Mouse (Mus musculus): Measurements from ENCODE around the gene Aplnr.

Aplnr gene

GRCm38 (mm10) chr2:85136089-85136488 lies at the start of gene Aplnr:
Gene Aplnr, plus strand, starts transcription at chr2:85136225.
- DNase-seq (ENCODE audit: low spot score) = no peak

- peak; percentile 24 for DNase-seq (ENCODE audit: low spot score)
Observed at GRCm38 (mm10) chr2:85088716-85089646, 47.0 kb upstream of the Aplnr start.

GRCm38 (mm10) chr2:85091325-85091724 lies 44.7 kb upstream of the Aplnr start:
- DNase-seq (ENCODE audit: low spot score) = no peak

GRCm38 (mm10) chr2:85093376-85093775 lies 42.6 kb upstream of the Aplnr start:
- no peak for DNase-seq (ENCODE audit: low spot score)

DNA sequence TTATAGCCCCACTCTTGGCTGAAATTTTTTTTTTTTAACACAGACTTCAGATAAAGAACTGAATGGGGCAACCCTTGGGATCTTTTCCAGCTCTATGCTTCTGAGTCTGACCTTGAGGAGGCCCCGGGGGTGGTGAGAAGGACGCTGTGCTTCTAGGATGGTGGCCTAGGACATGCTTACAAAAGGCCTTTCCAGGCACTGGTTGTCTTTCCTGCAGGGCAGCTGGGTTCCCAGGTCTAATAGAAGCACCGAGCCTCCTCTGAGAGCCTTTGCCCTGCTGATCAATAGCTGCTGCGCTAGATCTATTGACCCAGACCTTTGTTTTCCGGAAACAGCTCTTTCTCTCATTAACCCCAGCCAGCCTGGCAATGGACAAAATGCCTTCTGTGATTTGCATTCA lies 40.1 kb upstream of the Aplnr start:
- DNase-seq (ENCODE audit: low spot score) = peak; percentile 69

GRCm38 (mm10) chr2:85098014-85098413 lies 38.0 kb upstream of the Aplnr start:
- DNase-seq (ENCODE audit: low spot score) = no peak

DNA sequence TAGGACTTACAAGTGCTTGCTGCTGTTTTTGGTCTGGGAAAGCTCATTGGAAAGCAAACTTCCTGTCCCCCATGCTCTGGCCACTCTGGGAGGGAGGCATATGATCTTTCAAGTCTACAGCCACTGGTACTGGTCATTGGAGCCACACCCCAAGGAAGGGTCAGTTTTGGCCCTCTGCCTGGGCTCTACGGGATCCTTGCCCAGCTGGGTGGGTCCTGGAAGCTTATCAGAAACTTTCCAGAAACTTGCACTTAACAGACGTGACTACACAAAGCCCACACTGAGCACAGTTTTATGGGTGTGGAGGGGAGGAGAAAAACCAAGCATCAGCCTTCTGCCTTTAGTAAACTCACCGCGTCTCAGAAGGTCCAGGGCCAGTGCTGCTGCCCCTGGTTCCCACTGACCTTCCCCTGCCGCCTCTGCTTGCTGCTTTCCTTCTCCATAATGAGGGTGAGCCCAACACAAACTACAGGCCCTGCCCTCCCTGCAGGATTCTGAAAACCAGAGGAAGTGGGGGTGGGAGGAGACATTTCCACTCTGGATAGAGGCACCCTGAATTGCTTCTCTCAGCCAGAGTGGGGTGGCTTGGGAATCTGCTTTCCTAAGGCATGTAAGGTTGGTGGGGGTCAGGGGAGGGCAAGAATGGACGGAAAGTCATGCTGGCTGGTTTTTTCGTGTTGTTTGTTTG lies 37.1 kb upstream of the Aplnr start:
- peak; percentile 30 for DNase-seq (ENCODE audit: low spot score)

DNA sequence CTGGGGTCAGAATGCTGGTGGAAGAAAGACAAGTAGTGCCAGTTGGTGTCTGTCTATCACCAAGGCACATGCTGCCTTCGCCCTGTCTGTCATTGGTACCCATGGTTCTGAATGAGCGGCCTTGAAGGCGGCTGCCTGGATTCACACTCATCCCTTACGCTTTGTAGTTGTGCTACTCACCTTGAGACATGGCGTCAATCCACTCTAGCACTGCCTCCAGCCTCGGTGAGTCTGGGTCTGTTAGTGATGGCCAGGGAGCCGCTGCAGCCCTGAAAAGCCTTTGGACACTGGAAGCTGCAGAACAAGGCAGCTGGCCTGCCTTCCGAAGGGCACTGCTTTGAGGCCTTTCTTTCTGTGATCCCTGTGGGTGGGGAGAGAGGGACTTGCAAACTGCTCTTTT lies 32.8 kb upstream of the Aplnr start:
- DNase-seq (ENCODE audit: low spot score) = no peak

- no peak for DNase-seq (ENCODE audit: low spot score)
Observed at GRCm38 (mm10) chr2:85105426-85106013, 30.5 kb upstream of the Aplnr start.

DNA sequence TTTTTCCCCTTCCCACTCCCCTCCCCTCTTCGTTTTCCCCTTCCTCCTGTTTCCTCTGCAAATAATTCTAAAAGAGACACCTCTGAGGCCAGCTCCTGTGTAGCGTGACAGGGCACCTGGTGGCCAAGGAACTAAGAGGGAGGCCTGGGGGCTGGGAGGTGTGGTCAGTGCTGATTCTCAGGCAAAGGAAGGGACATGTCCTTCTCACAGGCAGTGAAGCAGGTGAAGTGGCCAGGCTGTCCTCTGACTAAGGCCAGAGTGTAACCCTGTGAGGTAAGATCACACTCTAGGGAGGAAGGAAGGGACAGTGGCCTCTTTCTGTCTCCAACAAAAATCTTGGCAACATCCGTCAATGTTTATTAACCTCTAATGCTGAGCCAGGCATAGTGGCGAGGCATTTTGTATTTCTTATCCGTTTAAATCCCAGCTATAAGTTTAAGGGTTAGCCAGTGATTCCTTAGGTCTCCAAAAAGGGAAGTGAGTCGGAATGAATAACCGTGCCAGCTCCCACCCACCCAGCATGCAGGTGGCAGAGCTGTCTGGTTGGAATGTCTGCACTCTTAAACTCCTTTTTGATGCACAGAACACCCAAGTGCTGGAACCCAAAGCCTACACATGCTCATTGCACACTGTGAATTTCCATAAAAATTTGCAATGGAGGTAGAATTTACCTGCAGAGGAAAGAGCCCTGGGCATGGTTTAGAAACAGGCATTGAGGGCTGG lies 29.8 kb upstream of the Aplnr start:
- DNase-seq (ENCODE audit: low spot score) = no peak

GRCm38 (mm10) chr2:85106941-85107340 lies 29.1 kb upstream of the Aplnr start:
- no peak for DNase-seq (ENCODE audit: low spot score)

DNA sequence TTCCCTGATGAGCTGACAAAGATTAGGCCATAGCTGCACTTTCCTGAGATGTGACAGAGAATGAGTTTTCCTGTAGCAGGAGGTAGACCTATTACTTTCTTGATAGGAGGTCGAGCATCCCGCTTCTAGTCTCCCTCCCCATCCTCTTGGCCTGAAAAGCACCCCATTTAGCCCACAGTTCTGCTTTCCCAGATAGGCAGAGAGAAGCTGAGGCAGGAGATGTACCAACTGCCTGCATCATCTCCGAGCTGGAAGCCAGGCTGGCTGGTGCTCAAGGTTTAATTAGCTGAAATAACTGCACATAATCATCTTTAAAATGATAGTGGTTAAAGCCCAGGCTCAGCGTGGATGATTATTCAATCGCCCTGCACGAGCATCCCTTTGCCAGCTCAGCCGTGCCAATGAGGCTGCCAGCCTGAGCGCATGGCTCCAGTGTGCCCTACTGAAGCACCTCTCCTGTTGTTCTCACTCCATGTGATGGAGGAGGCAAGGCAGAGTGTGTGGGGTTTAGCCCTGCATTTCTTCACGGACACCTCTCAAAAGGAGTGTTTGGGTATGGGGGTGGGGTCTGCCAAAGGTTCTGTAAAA lies 25.6 kb upstream of the Aplnr start:
- DNase-seq (ENCODE audit: low spot score) = no peak

GRCm38 (mm10) chr2:85123187-85123868 lies 12.7 kb upstream of the Aplnr start:
- no peak for DNase-seq (ENCODE audit: low spot score)

- DNase-seq (ENCODE audit: low spot score) = no peak
Observed at GRCm38 (mm10) chr2:85123869-85124535, 12.0 kb upstream of the Aplnr start.

DNA sequence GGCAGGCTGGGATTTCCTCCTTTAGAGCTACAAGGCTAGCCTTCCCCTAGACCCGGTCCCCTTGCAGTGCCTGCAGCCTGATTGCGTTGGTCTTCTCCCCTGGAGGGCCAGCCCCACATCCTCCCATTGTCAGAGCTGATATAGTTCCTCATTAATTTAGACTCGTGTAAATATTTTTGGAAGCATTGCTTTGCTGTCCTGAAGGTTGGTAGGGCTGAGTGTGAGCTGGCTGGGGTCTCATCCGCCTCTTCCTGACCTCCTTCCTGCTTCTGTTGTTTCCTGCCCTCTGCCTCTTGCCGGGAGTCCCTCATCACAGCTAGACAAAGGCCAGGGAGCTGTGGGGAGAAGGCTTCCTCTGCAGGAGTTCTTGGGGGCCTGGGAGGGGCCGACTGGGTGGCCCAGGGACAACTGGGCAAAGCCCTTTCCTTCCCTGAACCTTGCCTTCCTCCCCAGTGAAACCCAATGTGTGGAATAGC lies 6.5 kb upstream of the Aplnr start:
- DNase-seq (ENCODE audit: low spot score) = no peak

DNA sequence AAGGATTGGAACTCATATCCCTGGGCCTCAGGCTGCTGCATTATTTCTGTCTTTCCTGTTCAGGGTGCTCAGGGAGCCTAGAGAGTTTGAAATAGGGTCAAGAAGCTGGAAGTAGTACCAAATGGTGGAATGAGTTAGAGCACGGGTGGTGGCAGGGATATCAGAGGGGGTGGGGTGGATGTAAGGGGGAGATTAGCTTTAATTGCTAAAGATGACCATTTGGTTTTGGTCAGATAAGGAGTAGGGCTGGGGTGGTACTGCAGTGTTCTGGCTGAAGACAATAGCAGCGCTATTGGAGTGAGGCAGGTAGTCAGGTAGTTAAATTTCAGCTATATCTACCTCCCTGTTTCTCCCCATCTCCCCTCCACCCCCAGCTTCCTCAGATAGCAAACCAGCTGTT lies 4.8 kb upstream of the Aplnr start:
- no peak for DNase-seq (ENCODE audit: low spot score)

DNA sequence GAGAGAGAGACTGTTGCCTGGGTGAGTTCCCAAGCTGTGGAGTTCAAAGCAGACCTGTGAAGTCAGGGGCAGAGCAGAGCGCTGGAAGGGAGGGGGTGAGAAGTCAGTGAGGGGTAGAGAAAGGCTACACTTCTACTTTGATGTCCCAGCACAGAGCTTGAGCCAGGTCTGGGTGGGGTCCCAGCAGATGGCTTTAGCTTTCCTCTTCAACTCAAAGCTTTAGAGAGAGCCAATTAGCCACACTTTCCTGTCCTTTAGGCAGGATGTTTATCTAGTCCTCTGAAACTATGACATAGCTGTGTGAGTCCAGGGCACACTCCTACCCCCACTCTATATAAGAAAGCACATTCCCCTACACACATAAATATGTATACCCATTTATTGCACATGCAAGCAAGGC lies 4.3 kb upstream of the Aplnr start:
- DNase-seq (ENCODE audit: low spot score) = no peak

DNA sequence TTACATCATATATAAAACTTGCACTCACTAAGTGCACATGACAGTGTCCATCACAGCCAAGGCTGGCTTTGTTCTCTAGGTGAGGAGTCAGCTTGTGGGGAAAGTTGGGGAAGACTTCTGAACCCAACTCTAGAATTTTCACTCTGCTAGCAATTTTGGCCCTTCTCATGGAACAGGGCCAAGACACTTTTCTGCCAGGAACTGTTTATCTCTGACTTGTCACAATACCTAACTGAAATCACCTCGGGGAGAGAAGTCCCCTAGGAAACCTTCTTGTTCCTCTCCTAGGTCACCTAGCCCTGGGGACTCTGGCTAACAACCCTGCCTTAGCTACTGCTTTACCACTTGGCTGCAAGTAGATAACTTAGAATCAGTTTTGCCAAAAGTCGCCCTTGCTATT lies 3.8 kb upstream of the Aplnr start:
- DNase-seq (ENCODE audit: low spot score) = no peak

DNA sequence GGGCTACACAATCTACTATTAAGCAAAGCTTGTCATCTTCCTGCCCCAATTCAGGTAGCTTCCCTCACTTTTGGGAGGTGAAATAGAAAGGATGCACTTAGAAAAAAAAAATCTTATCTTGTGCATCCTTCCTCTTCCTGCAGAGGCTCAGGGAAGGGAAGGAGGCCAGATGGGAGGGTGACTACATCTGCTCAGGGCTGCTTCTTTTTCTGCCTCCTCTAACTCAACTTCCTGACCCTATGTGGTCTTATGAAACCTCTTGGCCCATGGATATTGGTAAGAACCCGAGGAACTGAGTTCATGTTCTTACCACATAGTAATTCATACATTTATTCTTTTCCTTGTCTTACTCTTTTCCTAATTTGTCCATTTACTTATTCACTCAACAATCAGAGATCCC lies 926 bp upstream of the Aplnr start:
- DNase-seq (ENCODE audit: low spot score) = no peak

- no peak for DNase-seq (ENCODE audit: low spot score)
Observed at GRCm38 (mm10) chr2:85136831-85137520, 951 bp downstream of the Aplnr start.

Measured in ovary, adult 18-20 months (tissue).